Mouse (Mus musculus): ENCODE measurements around the gene Cers6.
A peak's percentile ranks its signal among the peaks of the same experiment; 100 is the strongest.

Cers6 gene

DNA sequence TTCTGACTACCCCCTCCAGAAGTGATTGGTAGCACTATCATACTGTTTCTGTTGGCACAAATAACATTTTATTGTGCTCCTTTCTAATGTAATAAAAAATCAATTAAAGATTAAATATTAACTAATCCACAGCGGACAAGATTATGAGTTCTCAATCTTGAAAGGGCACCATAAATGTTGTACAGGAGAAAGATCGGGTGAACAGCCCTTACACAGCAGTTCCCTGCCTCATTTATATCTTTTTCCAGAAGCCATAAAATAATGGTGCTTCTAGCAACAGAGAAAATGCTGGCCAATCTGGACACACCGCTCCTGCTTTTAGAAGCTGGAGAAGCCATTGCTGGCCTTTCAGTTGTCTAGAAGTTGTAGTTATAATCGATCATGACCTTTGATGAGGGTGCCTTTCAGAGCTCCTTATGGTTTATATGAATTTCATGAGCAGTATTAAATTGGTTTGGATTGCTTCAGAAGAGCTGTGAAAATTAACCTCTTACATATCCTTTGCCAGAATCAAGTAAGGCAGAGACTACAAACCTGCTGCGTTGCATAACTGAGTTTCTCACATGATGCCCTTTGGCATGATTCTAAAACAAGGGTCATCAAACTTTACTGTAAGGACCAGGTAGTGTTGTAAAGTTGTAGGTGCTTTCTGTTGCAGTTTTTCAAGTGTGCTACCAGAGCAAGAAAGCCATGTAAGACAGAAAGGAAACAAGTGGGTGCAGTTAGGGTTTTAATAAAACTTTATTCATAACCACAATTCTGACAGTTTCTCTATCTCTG, 200.9 kb downstream of the Cers6 start:
- DNase-seq (ENCODE audit: low spot score) = no peak

DNA sequence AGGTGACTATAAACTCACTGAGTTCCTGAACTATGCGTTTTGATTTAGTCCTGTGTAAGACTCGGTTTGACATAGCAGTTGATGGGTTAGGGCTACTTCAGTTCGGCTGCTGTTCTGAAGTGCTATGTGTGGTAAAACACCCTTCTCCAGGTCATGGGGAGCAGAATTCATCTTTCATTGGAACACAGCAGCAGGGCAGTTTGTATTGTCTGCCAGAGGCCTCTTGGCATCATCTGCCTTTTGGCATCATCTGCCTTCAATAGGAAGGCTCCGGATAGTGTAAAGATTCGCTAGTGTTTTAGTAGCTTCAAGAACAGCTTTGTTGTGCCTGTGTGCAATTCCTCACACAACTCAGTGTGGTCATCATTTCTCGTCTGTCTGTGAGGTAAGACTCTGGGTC, 203.5 kb downstream of the Cers6 start:
- DNase-seq (ENCODE audit: low spot score) = no peak

DNA sequence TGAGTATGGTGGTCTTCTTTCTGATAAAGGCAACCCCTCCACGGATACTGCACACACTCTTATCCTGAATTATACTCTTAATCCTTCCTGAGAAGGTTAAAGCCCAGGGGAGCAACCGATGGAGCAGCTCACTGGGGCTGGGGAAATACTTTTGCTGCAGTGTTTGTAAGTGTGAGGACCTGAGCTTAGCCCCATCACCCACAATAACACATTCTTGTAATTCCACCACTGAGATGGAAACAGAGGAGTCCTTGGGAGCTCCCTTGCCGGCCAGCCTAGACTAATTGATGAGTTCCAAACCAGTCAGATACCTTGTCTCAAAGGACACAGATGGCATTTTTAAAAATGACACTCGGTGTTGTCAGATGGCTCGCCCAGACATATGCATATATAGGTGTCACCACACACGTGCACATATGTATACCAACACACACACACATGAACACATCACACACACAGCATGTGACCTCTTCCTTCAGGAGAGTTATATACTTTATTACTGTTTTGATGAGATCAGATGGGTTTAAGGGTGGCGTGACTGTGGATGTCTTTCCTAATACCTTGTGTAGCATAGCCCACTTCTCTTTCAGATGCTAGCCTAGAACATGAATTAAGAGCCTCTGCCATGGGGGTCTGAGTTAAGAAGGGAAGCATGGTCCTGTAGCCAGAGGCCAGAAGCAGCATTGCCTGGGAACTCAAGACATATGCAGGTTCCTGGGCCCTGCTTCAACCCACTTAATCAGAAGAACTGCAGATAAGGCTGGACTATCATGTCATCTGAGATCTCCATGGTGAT, 210.4 kb downstream of the Cers6 start:
- no peak for DNase-seq (ENCODE audit: low spot score)

DNA sequence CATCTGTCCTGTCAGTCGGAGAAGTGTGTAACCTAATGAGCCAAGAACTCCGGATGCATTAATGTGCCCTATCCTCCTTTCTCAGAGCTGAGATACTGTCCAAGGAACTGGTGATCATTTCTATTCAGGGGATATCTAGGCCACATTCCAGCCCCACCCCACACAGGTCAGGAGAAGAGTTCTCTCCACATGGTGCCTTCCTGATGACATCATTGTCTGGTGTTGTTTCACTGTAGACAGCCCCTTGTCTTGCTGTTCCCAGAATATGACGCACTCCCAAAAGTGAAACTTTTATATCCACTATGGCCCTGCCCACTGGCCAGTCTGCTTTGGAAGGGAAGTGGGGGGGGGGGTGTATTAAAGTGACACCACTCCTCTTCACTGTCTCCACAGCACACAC, 215.9 kb downstream of the Cers6 start:
- no peak for DNase-seq (ENCODE audit: low spot score)

DNA sequence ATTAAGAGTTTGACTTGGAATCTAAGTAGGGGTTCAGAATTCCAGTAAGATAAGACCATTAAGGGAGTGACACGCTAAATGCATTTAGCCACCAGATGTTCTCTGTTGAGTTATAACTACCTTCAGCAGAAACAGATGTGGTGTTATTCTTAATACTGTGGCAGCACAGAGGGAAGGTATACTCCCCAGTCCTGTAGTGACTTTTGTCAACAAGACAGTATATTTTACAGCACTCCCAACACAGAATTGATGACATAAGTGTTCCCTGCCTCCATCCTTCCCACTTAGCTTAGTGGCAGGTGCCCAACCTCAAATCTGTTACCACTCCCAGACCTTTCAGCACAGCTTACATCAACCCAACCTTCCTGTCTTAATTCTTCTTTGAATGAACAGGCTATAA, 219.5 kb downstream of the Cers6 start:
- DNase-seq (ENCODE audit: low spot score) = no peak

DNA sequence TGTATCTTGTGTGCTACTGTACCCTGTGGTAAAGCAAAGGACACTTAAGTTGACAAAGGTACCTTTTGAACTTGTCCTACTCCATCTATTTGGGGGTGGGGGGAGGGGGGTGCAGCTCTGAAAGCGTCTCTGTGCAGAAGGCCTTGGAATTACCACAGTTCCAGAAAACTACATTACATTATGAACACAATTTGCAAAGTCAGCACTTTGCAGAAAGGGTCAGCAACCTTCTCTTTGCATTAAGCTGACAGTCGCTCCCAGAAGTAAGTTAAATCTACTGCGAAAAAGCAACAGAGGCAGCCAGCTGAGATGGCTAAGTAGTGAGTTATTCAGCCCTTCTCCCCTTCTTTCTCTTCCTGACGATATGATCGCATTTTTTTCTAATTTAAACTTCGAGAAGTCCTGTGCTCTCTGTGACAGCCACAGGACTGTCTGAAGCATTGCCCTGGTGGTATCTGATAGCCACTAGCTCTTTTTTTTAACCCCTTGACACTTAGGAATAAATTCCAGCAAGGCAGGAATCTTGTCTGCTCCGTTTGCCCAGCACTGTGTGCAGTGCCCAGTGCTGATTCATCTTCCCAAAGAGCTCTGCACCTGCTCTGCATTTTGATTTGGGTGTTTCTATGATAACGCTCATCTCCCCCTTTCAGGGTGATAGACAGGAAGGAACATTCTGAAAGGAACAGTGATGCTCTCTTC, 221.4 kb downstream of the Cers6 start:
- DNase-seq (ENCODE audit: low spot score) = no peak

DNA sequence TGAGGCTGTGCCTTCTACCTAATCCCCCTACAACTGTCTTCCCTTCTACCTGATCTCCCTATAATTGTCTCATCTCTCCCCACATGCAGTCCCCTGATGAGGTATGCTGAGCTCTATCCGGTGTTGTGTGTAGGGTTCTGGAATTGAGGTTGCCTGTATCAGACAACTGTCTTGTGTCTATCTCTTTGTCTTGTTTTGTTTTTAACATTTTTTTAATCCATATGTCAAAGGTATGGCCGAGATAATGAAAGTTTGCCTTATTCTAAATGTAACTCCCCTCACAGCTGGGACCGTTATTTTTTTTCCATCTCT, 221.9 kb downstream of the Cers6 start:
- DNase-seq (ENCODE audit: low spot score) = no peak

DNA sequence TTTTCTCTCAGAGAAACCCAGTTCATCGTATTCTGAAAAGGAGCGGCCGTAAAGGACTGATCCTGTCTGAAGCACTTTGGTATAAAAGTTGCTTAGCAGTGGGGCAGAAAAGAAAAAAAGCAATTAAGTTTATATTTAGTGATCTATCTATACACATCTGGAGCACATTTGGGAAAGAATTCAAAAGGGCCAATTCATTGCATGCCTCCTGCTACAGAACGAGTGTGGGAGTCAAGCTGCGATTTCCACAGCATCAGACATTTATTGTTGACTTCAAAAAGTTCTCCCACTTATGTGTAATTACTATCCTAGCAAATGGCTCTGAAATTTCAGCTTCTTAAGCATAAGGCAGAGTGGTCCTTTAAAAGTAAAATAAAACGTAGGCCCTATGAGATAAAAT, 223.2 kb downstream of the Cers6 start:
- DNase-seq (ENCODE audit: low spot score) = no peak

DNA sequence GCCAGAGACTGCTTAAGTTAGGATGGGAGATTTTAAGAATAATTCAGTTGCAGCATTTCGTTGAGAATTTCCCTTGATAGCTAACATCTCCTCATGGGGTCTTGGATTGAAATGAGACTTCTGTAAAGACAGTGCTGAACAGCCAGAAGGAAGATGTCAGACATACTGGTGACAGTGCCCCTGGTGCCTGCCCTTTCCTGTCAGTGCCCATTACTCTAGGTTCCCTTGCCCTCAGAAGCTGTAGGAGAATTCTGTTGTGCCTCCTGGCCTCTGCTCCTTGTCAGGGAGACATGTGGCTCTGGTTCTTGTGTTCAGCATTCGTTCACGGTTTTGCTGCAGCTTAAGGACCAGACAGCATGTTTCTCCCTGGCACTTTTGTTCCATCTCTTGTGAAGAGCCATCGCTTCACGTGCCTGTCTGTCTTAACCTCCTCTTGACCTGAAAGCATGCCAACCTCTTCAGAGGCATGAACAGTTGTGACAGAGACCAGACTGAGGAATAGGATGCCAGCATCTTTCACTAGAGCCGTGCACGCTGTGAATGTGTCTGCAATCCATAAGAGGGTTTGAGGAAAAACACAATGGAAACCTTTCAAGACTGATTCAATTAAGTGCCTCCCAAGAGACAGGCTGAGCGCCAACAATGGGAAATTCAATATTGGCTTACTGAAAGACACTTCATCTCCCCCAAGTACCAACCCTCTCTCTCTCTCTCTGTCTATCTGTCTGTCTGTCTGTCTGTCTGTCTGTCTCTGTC, 225.4 kb downstream of the Cers6 start:
- no peak for DNase-seq (ENCODE audit: low spot score)

DNA sequence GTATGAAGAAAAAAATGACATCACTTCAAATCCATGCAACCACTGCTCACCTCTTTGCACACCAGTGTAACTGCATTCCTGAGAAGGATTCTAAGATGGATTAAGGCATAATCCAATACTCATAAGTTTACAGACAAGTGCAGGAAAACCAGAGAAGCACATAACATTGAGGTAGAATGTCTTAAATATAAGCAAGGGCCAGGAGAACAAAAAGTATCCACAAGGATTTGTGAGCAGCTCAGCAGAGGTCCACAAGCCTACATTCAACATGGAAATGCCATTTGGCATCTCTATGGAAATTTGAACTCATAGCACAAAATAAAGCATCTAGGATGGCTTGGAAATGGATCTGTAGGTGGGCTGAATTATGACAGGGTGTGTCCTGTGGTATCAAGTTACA, 234.6 kb downstream of the Cers6 start:
- no peak for DNase-seq (ENCODE audit: low spot score)

DNA sequence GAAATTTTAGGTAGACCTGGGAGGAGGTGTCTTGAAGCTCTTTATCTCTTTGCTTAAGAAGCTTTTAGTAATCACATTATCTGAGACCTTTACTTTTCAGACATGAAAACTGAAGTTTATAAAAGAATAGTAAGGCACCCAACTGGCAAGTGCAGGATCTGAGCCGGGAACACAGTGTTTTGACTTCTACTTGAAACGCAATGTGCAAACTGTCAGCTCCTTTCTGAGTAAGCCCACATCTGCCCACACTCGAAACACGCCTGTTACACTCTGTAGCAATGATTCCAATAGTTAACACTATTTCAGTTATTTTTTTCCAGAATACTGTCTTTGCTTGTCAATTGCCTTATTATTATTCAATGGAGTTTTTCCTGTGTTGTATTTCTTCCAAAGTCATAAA, 235.6 kb downstream of the Cers6 start:
- no peak for DNase-seq (ENCODE audit: low spot score)

DNA sequence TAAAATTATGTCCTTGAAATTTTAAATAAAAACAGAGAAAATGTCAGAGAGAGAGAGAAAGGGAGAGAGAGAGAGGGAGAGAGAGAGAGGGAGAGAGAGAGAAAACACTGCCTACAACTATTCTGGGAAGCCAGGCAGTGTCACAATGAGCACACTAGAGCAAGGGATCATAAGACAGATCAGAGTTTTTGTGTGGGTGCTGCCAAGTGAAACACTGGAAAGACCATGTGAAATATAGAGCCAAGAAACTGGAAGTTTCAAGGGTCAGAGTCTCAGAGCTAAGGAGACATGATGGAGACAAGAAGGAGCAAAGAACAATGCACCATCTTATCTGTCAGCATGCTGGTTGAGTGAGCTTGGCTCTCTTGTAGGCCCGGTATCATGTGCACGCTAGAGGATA, 236.3 kb downstream of the Cers6 start:
- no peak for DNase-seq (ENCODE audit: low spot score)

DNA sequence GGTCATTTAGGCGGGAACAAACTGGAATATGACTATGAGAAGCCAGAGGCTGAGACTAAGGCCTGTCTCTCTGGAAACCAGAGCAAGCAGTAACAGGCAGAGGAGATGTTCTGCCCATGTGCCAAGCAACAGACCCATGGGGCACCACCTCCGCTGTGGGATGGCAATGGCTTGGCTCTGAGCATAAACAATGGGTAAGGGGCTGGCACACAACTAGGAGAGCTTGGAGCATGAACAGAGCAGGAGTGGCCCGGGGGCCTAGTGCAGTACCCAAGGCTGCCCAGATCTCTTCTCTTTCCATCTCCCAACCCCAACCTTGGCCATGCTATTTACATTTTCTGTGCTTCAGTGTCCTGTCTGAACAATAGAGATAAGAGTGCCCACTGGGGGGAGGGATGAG, 237.5 kb downstream of the Cers6 start:
- DNase-seq (ENCODE audit: low spot score) = no peak

DNA sequence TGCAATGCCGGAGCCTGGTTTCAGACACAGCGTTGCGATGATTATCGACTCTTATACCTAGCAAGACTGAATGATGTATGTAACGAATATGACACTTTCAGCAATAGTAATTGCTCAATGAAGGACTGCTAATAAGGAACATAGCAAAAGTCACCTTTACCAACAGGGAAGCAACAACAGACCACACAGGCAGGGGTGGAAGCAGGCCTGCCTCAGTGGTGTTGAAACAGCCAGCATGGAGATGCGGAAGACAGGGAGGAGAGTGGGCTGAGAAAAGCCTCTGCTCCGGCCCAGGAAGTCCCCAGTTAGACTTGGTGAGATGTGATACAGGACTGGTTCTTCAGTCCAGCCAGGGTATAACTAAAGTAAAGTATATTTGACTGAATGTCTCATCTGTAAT, 237.9 kb downstream of the Cers6 start:
- no peak for DNase-seq (ENCODE audit: low spot score)

DNA sequence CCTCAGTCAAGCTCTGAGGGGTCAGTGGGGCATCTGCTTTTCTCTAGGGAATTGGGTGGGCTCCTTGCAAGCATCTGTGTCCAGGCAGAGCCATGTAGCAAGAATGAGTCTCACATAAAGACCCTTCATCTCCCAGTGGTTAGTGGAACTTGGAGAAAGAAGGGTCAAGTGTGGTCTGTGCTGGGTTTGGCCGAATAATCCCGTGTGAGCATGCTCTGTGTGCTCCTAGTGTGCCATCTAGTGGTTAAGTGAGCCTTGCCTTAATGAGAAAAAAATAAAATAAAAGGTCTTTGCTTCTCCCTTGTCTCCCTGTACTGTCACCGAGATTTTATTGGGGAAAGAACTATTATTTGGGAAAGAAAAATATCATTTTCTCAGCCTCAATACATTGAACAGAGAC, 239.5 kb downstream of the Cers6 start:
- peak; percentile 31 for DNase-seq (ENCODE audit: low spot score)

DNA sequence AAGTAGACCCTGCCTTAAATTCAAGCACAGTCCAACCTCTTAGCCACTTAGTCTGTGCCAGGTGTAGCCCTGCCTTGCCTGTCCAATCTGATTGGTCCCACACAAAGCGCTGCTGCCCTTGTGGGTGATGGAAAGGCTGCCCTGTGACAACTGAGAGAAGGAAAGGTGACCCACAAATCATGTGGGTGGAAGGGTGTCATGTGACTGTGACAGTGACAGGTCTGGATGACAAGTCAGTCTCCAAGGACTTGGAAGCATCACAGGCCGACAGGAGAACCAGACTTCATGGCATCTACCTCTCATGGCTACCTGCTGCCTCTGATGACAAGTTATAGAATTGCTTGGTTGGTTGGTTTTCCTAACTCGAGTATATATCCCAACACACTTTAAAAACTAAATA, 242.3 kb downstream of the Cers6 start:
- DNase-seq (ENCODE audit: low spot score) = no peak

DNA sequence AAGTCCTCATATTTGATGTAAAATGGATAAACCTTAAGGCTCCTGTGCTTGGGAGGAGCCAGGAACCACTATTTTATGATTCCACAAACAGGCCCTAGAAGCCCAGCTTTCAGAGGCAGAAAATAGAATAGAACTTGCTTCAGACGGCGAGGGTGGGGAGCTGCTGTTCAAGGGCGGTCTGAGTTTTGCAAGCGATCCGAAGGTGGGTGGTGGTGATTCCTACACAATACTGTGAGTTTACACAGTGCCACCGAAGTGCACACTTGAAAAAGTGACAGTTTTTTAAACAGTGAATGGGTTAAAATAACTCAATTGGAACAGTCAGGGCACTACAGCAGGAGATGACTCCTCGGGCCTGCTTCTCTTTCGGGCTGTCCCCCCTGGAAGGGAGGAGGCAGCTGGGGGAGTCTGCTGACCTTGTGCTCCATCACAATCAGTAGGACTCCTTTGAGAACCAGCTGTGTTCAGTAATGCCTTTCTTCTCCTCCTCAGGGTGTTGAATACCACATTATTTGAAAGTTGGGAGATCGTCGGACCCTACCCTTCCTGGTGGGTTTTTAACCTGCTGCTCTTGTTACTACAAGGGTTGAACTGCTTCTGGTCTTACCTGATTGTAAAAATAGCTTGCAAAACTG, 243.4 kb downstream of the Cers6 start:
- no peak for DNase-seq (ENCODE audit: low spot score)

DNA sequence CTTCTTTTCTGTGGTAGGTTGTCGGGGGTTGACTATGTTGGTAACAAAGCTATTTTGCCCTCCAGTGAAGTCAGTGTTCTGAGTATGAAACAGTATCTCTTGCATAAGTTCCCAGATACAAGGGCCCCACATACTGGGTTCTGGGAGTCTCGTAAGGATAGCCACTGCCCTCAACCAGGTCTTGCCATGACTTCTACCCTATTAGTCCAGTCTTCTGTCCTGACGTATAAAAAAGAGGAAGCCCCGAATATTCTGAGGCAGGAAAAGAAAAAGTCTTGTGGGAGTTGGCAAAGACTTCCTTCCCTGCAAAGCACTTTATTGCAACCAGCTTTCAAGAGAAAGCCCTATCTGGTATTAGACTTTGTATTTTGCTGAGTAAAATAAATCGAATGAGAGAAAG, 248.0 kb downstream of the Cers6 start:
- no peak for DNase-seq (ENCODE audit: low spot score)

DNA sequence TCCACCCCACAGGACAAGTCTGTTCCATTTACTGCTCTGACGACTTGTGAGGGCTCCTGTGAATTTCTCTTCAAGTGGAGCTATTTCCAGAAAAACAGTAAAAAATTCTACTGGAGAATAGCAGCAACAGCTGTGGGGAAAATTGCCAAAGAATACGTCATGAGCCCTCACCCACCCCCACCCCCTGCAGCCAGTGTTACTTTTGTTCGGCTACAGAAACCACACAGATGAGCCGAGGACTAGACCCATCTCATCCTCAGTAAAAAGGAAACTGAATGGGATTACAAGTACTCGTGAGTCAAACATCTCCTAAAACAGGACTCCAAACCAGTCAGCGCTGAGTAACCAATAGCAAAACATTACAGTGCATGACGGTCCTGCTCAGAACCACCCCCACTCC, 248.5 kb downstream of the Cers6 start:
- no peak for DNase-seq (ENCODE audit: low spot score)

DNA sequence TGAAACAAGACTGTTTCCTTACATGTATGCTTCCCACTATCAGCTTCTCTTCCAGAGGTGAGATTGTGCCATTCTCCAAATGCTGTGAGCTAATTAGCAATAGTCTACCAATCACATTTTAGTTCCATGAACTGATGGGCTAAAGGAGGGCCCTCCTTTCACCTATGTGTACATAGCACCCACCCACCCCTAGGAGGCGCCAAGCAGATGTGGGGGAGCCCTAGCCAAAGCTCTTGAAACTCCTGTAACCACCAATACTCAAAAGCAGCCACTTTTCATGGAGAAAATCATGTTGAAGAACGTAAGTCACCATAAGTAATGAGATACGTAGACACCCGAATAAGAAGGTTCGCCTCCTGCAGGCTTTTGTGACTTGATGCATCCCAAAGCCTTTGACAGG, 251.4 kb downstream of the Cers6 start:
- DNase-seq (ENCODE audit: low spot score) = no peak

DNA sequence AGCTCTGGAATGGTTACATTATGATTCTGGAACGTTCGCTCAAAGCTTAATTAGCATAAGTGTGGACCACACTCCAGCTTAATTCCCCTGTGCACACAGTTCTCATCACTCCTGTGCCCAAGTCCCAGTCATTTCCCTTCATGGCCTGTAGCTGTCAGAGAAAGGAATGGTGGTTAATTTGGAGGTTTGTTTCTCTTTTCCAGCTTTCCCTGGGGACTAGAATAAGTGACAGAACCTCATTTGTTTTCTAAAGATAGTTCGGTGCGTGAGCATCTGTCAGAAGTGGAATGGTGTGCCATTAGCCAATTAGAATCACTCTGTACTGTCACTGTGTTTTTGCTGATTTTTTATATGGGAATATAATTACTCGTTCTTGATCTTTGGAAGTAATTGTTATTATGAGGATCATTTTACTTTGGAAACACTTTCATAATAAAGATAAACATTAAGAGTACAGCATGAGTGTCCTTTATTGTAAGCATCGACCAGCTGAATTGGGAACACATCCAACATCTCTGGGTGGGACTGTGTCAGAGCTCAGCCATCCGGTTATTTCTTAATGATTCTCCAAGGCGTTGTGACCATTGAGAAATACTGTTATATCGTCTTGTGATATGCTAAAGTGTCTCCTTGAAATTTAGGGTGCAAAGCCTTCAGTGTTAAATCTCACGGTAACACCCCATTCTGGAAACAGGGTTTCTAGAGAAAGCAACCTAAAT, 252.7 kb downstream of the Cers6 start:
- DNase-seq (ENCODE audit: low spot score) = no peak
